Mouse (Mus musculus): ENCODE measurements at regions not wholly inside any gene's neighbourhood (a gene's known extent, or its start where the extent isn't known, plus 50 kb on each side); places are given as distances from the start of the nearest gene placed in this dataset.

- Histone ChIP-seq H3K36me3 (ENCODE audit: control insufficient read depth, insufficient read depth, low read length) (no peaks in the 10 kb centered on the region), H3K27ac (ENCODE audit: insufficient read depth, low read depth, low read length) (no peak overlapping the region), H3K4me3 (ENCODE audit: low read depth, low read length) (no peak overlapping the region), H3K4me1 (ENCODE audit: control insufficient read depth, insufficient read depth, insufficient read length, low read length) (peaks cover 3% of the 10 kb centered on the region; the same call in 1 of the 2 replicates), H3K27me3 (ENCODE audit: control insufficient read depth, insufficient read depth, low read length) (no peaks in the 10 kb centered on the region)
- TF ChIP-seq POLR2A (IDR thresholded peaks at IDR 0.05; ENCODE audit: low read depth, low read length): no peak
- peak; percentile 68 for TF ChIP-seq CTCF (IDR thresholded peaks at IDR 0.05; ENCODE audit: extremely low read depth, insufficient read length, insufficient replicate concordance, low read depth, low read length)
- WGBS: 17% methylated on average over 12 of the region's 12 CpGs
Observed at GRCm38 (mm10) chr2:174532671-174533363, 59.9 kb upstream of the Prelid3b start.

DNA sequence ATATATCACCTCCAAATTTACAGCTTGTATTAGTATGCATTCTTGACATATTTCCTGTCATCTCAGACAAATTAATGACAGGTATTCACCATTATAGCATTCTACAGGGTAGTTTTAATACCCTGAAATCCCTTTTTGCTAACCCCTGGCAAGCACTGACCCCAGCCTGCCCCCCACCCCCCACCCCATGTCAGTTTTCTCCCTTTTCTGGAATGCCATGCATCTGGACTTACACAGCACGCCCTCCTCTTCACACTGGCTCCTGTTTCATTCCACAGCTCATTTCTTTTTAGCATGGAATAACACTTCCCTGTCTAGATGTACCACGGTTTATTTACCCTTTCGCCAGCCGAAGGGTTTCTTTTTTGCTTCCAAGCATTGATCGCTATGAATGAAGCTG is 67.8 kb upstream of the Prelid3b start:
- TF ChIP-seq CTCF (IDR thresholded peaks at IDR 0.05; ENCODE audit: extremely low read depth, insufficient read length, insufficient replicate concordance, low read depth, low read length) (no peak), POLR2A (IDR thresholded peaks at IDR 0.05; ENCODE audit: low read depth, low read length) (no peak)
- Histone ChIP-seq H3K27ac (ENCODE audit: insufficient read depth, low read depth, low read length) (no peak overlapping the region), H3K4me3 (ENCODE audit: low read depth, low read length) (no peak overlapping the region), H3K4me1 (ENCODE audit: control insufficient read depth, insufficient read depth, insufficient read length, low read length) (no peaks in the 10 kb centered on the region), H3K36me3 (ENCODE audit: control insufficient read depth, insufficient read depth, low read length) (no peaks in the 10 kb centered on the region), H3K27me3 (ENCODE audit: control insufficient read depth, insufficient read depth, low read length) (no peaks in the 10 kb centered on the region)
- 68% methylated on average over 5 of the region's 5 CpGs for WGBS

- H3K36me3 ChIP-seq (ENCODE audit: control insufficient read depth, insufficient read depth, low read length): no peaks in the 10 kb centered on the region
- TF ChIP-seq CTCF (IDR thresholded peaks at IDR 0.05; ENCODE audit: extremely low read depth, insufficient read length, insufficient replicate concordance, low read depth, low read length) (peak; percentile 33; the same call in 1 of the 2 replicates), POLR2A (IDR thresholded peaks at IDR 0.05; ENCODE audit: low read depth, low read length) (no peak)
- no peak overlapping the region for H3K4me3 ChIP-seq (ENCODE audit: low read depth, low read length)
- no peaks in the 10 kb centered on the region for H3K27me3 ChIP-seq (ENCODE audit: control insufficient read depth, insufficient read depth, low read length)
- no peaks in the 10 kb centered on the region for H3K4me1 ChIP-seq (ENCODE audit: control insufficient read depth, insufficient read depth, insufficient read length, low read length)
- no peak overlapping the region for H3K27ac ChIP-seq (ENCODE audit: insufficient read depth, low read depth, low read length)
- WGBS: 79% methylated on average over 3 of the region's 3 CpGs
Observed at GRCm38 (mm10) chr2:174547207-174547606, 74.3 kb upstream of the Prelid3b start.

DNA sequence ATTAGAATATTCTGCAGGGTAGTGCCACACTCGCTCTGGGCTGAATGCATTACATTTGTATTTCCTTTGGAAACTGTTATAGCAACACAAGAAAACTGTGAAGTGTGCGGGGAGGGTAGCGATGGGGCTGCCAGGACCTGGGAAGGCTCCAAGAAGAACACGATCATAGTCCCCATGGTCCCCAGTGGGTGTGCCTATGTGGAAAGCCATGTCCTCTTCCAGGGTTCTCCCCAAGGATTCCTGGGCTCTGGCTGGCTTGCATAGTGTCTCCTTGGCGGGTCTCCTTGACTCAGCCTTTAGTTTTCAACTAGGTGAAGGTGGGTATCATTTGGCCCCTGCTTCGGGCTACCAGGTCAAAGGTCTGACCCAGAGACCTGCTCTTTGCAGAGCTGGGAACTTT is 74.8 kb upstream of the Prelid3b start:
- Histone ChIP-seq H3K4me1 (ENCODE audit: control insufficient read depth, insufficient read depth, insufficient read length, low read length) (no peaks in the 10 kb centered on the region), H3K27ac (ENCODE audit: insufficient read depth, low read depth, low read length) (no peak overlapping the region), H3K36me3 (ENCODE audit: control insufficient read depth, insufficient read depth, low read length) (no peaks in the 10 kb centered on the region), H3K4me3 (ENCODE audit: low read depth, low read length) (no peak overlapping the region), H3K27me3 (ENCODE audit: control insufficient read depth, insufficient read depth, low read length) (no peaks in the 10 kb centered on the region)
- no peak for TF ChIP-seq CTCF (IDR thresholded peaks at IDR 0.05; ENCODE audit: extremely low read depth, insufficient read length, insufficient replicate concordance, low read depth, low read length)
- no peak for TF ChIP-seq POLR2A (IDR thresholded peaks at IDR 0.05; ENCODE audit: low read depth, low read length)
- 89% methylated on average over 6 of the region's 6 CpGs for WGBS

- no peak overlapping the region for H3K27ac ChIP-seq (ENCODE audit: insufficient read depth, low read depth, low read length)
- no peaks in the 10 kb centered on the region for H3K36me3 ChIP-seq (ENCODE audit: control insufficient read depth, insufficient read depth, low read length)
- H3K4me3 ChIP-seq (ENCODE audit: low read depth, low read length): no peak overlapping the region
- no peak for TF ChIP-seq CTCF (IDR thresholded peaks at IDR 0.05; ENCODE audit: extremely low read depth, insufficient read length, insufficient replicate concordance, low read depth, low read length)
- no peak for TF ChIP-seq POLR2A (IDR thresholded peaks at IDR 0.05; ENCODE audit: low read depth, low read length)
- 68% methylated on average over 4 of the region's 4 CpGs for WGBS
- H3K27me3 ChIP-seq (ENCODE audit: control insufficient read depth, insufficient read depth, low read length): no peaks in the 10 kb centered on the region
- no peaks in the 10 kb centered on the region for H3K4me1 ChIP-seq (ENCODE audit: control insufficient read depth, insufficient read depth, insufficient read length, low read length)
Observed at GRCm38 (mm10) chr2:174548776-174549175, 75.9 kb upstream of the Prelid3b start.

- H3K27me3 ChIP-seq (ENCODE audit: control insufficient read depth, insufficient read depth, low read length): no peaks in the 10 kb centered on the region
- TF ChIP-seq POLR2A (IDR thresholded peaks at IDR 0.05; ENCODE audit: low read depth, low read length): no peak
- TF ChIP-seq CTCF (IDR thresholded peaks at IDR 0.05; ENCODE audit: extremely low read depth, insufficient read length, insufficient replicate concordance, low read depth, low read length): no peak
- WGBS: 81% methylated on average over 11 of the region's 11 CpGs
- H3K36me3 ChIP-seq (ENCODE audit: control insufficient read depth, insufficient read depth, low read length): no peaks in the 10 kb centered on the region
- H3K27ac ChIP-seq (ENCODE audit: insufficient read depth, low read depth, low read length): no peak overlapping the region
- H3K4me1 ChIP-seq (ENCODE audit: control insufficient read depth, insufficient read depth, insufficient read length, low read length): no peaks in the 10 kb centered on the region
- no peak overlapping the region for H3K4me3 ChIP-seq (ENCODE audit: low read depth, low read length)
Observed at GRCm38 (mm10) chr2:174555778-174556177, 82.9 kb upstream of the Prelid3b start.

- no peak for TF ChIP-seq CTCF (IDR thresholded peaks at IDR 0.05; ENCODE audit: extremely low read depth, insufficient read length, insufficient replicate concordance, low read depth, low read length)
- no peak for TF ChIP-seq POLR2A (IDR thresholded peaks at IDR 0.05; ENCODE audit: low read depth, low read length)
- H3K36me3 ChIP-seq (ENCODE audit: control insufficient read depth, insufficient read depth, low read length): no peaks in the 10 kb centered on the region
- H3K27ac ChIP-seq (ENCODE audit: insufficient read depth, low read depth, low read length): no peak overlapping the region
- no peaks in the 10 kb centered on the region for H3K27me3 ChIP-seq (ENCODE audit: control insufficient read depth, insufficient read depth, low read length)
- H3K4me1 ChIP-seq (ENCODE audit: control insufficient read depth, insufficient read depth, insufficient read length, low read length): no peaks in the 10 kb centered on the region
- WGBS: 48% methylated on average over 7 of the region's 7 CpGs
- no peak overlapping the region for H3K4me3 ChIP-seq (ENCODE audit: low read depth, low read length)
Observed at GRCm38 (mm10) chr2:174561828-174562429, 81.4 kb upstream of the Zfp831 start.
